Mouse (Mus musculus) G1E (cell line): Measurements from ENCODE around the gene Nudt7. TPM values are rescaled to one million over a fixed set of nuclear protein-coding genes. Genes with fewer than 3 reads are reported as not detected.

Experiments used
- ATAC-seq: 2 replicates; pipeline ENCODE4 v1.8.0; 2016; ENCODE audit warnings: mild to moderate bottlenecking; ENCODE audit not compliant: insufficient number of reproducible peaks, poor library complexity, low FRiP score, severe bottlenecking; ENCODE audit errors: extremely low read depth
- DNase-seq: peaks from one replicate; pipeline ENCODE4 v3.0.0; 2012; ENCODE audit warnings: low spot score
- H3K27me3 ChIP-seq: 2 replicates; pipeline ENCODE4 v1.6.1; 2012; ENCODE audit warnings: mild to moderate bottlenecking, low read length, inconsistent platforms; ENCODE audit not compliant: insufficient read depth
- H3K36me3 ChIP-seq: replicated peaks from 2 replicates; pipeline ENCODE3; 2012; ENCODE audit warnings: mild to moderate bottlenecking, inconsistent platforms
- H3K4me1 ChIP-seq: 2 replicates; pipeline ENCODE4 v1.6.1; 2012; ENCODE audit warnings: low read depth, low read length, inconsistent platforms, mixed read lengths; ENCODE audit not compliant: insufficient read depth
- H3K4me3 ChIP-seq: 2 replicates; pipeline ENCODE4 v1.5.1; 2012; ENCODE audit warnings: low read depth, mild to moderate bottlenecking, inconsistent platforms, low read length, moderate library complexity, mixed read lengths
- H3K9me3 ChIP-seq: replicated peaks from 2 replicates; pipeline ENCODE4 v1.6.1; 2012; ENCODE audit warnings: inconsistent platforms
- CTCF ChIP-seq: IDR thresholded peaks from 2 replicates; pipeline ENCODE4 v1.5.1; 2012; ENCODE audit warnings: low read depth, low read length, inconsistent platforms, mixed read lengths
- GATA1 ChIP-seq: IDR thresholded peaks from 2 replicates; pipeline ENCODE4 v1.6.1; 2012; ENCODE audit warnings: borderline replicate concordance, low read length, inconsistent platforms, mixed read lengths
- GATA2 ChIP-seq: IDR thresholded peaks from 2 replicates; pipeline ENCODE4 v1.6.1; 2012; ENCODE audit warnings: low read depth, low read length, inconsistent platforms, borderline replicate concordance
- POLR2AphosphoS5 ChIP-seq: IDR thresholded peaks from 2 replicates; pipeline ENCODE4 v1.6.1; 2012; ENCODE audit warnings: low read depth, low read length, inconsistent platforms; ENCODE audit not compliant: insufficient replicate concordance
- TAL1 ChIP-seq: conservative IDR thresholded peaks from 2 replicates; pipeline ENCODE4 v1.6.1; 2012; ENCODE audit warnings: low read depth, low read length, inconsistent platforms, mixed read lengths
- polyA plus RNA-seq: library from polyadenylated mRNA; stranded (reverse); fragments of >175 nt; gene quantifications from 2 replicates; pipeline ENCODE4 v1.2.3, GENCODE M21; 2012
- total RNA-seq, 2 experiments: library from RNA; stranded (forward) in 1 of 2; stranded (reverse) in 1 of 2; fragments of 200-1000 nt in 1 of 2; fragments of >200 nt in 1 of 2; fragmentation: Nextera tagmentation in 1 of 2; gene quantifications; 2 replicates each; pipeline ENCODE4 v1.2.3; 2014 to 2017

Gene Nudt7
- total and polyA plus RNA-seq, 3 experiments: 0.05 TPM; not detected in 2

DNA sequence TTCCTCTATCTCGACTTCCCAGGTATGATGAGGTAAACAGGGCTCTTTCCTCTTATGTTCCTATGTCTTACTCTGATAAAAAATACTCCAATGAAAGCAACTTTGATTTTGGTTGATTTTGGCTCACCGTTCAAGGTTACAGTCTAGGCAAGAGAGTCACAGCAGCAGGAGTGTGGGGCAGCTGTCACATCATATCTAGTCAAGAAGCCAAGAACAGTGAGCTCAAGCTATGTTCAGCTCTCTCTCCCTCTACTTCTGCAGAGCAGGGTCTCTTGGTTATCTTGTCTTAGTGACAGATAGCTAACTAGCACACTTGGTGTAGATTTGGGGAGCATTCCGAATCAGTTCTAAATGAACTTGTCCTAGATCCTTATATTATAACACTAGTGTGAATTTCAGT is 30.5 kb downstream of the Nudt7 start:
- Histone ChIP-seq H3K9me3 (peaks cover 28% of the 10 kb centered on the region), H3K36me3 (no peaks in the 10 kb centered on the region), H3K4me1 (no peaks in the 10 kb centered on the region), H3K27me3 (no peaks in the 10 kb centered on the region), H3K4me3 (no peak overlapping the region)
- TF ChIP-seq GATA2 (no peak), GATA1 (no peak), TAL1 (no peak), CTCF (no peak), POLR2AphosphoS5 (no peak)
- DNase-seq (no peak), ATAC-seq (no peak)

DNA sequence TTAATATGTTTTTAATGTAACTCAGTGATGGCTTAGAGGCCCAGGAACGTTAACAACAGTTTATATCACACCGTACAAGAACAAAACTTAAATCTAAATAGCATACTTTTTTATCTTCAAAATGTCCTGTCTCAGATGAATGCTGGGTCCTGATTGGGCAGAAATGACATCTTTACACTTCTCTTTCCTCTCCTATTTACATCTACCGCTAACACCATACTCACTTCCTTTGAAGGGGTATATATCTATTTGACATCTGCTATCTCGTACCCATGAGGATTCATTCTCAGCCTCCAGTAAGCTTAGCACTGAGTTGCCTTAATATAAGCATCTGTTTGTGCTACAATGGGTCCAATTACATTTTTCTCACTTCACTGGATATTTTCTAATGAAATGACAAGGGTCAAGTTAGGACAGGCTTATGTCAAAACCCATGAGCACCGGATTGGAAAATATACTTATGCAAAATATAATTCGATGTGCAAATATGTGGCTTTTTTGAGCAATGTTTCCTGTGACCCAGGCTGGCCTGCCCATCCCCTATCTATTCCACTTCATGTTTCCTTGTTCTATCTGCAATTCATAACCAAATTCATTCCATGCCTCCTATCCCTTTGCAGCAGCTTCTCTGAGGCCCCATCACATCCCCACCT is 31.2 kb downstream of the Nudt7 start:
- no peaks in the 10 kb centered on the region for H3K4me1 ChIP-seq
- H3K27me3 ChIP-seq: no peaks in the 10 kb centered on the region
- TF ChIP-seq CTCF: no peak
- no peak for TF ChIP-seq POLR2AphosphoS5
- TF ChIP-seq GATA1: no peak
- no peak for TF ChIP-seq TAL1
- TF ChIP-seq GATA2: no peak
- ATAC-seq (no peak), DNase-seq (no peak)
- peaks cover 29% of the 10 kb centered on the region for H3K9me3 ChIP-seq
- H3K36me3 ChIP-seq: no peaks in the 10 kb centered on the region
- no peak overlapping the region for H3K4me3 ChIP-seq

DNA sequence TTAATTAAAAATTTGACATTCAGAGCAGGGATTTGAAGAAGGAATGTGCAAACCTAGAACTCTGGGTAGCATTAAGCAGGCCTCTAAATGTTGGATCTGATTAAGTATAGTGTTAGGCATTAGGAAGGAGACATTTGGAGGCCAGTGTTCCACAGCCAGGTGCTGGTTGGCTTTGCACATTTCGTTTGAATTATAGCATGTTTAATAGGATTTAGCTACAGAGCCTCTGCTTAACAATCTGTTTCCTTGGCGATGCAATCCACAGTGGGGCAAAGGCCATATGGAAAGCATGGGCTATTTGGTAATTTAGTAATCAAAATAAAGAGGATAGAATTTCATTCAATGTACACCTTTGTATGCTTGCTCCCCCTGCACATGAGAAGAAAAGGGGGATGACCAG is 32.4 kb downstream of the Nudt7 start:
- Histone ChIP-seq H3K36me3 (no peaks in the 10 kb centered on the region), H3K9me3 (peaks cover 34% of the 10 kb centered on the region), H3K4me1 (no peaks in the 10 kb centered on the region), H3K27me3 (no peaks in the 10 kb centered on the region), H3K4me3 (no peak overlapping the region)
- no peak for ATAC-seq
- no peak for DNase-seq
- TF ChIP-seq GATA2 (no peak), POLR2AphosphoS5 (no peak), GATA1 (no peak), CTCF (no peak), TAL1 (no peak)

DNA sequence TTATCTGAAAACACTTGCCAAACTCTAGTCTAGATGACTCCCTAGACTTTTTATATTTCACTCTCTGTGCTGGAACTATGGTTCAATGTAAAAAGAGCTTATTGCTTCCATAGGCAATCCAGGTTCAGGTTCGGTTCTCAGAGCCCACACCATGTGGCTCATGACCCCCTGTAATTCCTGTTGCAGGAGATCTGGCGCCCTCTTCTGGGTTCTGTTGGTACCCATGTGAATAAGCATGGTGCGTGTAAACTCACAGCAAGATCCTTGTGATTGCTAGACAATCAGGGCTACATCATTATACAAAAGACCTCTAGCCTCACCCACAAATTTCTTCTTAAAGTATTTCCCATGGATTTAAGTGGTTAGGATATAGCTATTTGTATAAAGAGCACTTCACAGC is 43.4 kb downstream of the Nudt7 start:
- no peak for TF ChIP-seq GATA2
- TF ChIP-seq POLR2AphosphoS5: no peak
- no peak for TF ChIP-seq CTCF
- no peak for TF ChIP-seq GATA1
- TF ChIP-seq TAL1: no peak
- H3K4me3 ChIP-seq: no peak overlapping the region
- ATAC-seq (no peak), DNase-seq (no peak)
- H3K36me3 ChIP-seq: no peaks in the 10 kb centered on the region
- no peaks in the 10 kb centered on the region for H3K4me1 ChIP-seq
- peaks cover 42% of the 10 kb centered on the region for H3K9me3 ChIP-seq
- H3K27me3 ChIP-seq: no peaks in the 10 kb centered on the region

DNA sequence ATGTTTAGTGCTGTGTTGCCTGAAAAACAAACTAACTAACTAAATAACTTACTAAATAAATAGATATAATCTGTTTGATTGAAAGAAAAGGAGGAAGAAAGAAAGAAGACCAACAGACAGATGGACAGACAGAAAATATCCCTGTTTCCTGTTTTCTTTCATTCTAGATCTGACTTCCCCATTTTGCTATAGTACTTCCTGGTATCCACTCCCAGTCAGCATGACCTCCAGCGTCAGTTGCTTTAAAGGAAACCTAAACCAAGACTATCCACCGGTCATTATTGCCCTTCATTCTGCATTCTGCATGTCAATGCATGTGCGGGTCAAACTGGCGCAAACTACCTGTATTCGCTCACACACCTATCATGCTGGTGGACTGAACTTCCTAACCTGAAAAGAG is 60.0 kb downstream of the Nudt7 start:
- Histone ChIP-seq H3K4me1 (no peaks in the 10 kb centered on the region), H3K27me3 (no peaks in the 10 kb centered on the region), H3K9me3 (peaks cover 50% of the 10 kb centered on the region), H3K4me3 (no peak overlapping the region), H3K36me3 (no peaks in the 10 kb centered on the region)
- DNase-seq (no peak), ATAC-seq (no peak)
- no peak for TF ChIP-seq POLR2AphosphoS5
- no peak for TF ChIP-seq GATA2
- no peak for TF ChIP-seq TAL1
- TF ChIP-seq GATA1: no peak
- TF ChIP-seq CTCF: no peak

DNA sequence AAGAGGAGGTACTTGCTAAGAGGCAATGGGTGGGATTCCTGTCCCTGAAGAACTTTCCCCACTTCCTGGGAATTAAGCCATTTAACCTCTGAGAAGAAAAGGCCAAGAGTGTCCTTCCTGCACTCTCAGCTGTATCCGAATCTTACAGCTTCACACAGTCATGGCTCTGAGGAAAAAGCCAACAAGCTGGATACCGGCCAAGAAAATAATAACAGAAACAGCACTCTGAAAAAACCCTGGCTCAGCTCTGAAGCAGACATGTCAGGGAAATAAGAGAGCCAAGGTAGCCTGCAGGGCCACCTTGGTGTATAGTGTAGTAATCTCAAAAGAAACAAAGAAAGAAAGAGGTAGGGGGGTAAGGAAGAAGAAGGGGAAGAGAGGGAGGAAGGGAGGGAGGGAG is 65.6 kb downstream of the Nudt7 start:
- H3K4me3 ChIP-seq: no peak overlapping the region
- H3K4me1 ChIP-seq: no peaks in the 10 kb centered on the region
- TF ChIP-seq GATA2: no peak
- TF ChIP-seq CTCF: no peak
- TF ChIP-seq TAL1: no peak
- TF ChIP-seq GATA1: no peak
- no peak for TF ChIP-seq POLR2AphosphoS5
- DNase-seq (no peak), ATAC-seq (no peak)
- H3K27me3 ChIP-seq: no peaks in the 10 kb centered on the region
- no peaks in the 10 kb centered on the region for H3K36me3 ChIP-seq
- peaks cover 49% of the 10 kb centered on the region for H3K9me3 ChIP-seq

Other genes with a start within 250 kb of the Nudt7 start
- not detected in 2 replicates for gene Vat1l, start 72.1 kb downstream of the Nudt7 start, total RNA-seq (2014; fragmentation: Nextera tagmentation)
- gene Vat1l, start 72.1 kb downstream of the Nudt7 start, total RNA-seq (2017): 0.12 and 0.27 TPM in 2 replicates
- not detected in 2 replicates for gene Vat1l, start 72.1 kb downstream of the Nudt7 start, polyA plus RNA-seq